9 mouse cellular contexts compared by ENCODE assay signal in the genomic region with DNA sequence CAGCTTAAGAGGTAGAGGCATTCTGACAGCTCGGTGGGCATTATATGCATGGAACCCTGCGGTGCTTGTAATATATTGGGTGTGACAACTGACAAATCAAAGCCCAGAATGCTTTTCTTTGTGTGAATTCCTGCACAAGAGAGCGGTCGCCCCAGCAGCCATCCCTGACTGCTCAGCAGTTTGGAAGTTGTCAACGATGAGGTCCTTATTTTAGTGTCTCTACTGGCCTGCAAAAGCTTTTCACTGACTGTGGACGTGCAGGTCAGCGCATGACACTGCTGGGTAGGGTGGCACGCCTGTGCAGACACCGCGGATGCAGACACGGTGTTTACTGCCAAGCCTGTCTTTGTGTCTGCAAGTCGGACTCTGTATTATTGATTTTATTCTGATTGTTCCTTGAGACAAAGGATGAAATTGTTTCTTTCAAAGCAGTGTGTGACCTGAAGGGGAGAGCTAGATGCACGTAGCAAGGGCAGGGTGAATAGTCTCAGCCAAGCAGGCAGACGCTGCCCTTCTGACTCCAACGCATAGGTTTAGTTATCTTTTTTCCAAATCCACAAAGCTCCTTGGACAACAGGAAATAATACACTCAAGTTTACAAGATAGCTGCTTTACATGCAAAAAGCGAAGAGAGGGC.
A peak's percentile ranks its signal among the peaks of the same experiment; 100 is the strongest.
DNase-seq lines count a peak whose midpoint lies in the region; ATAC-seq lines count a peak whose summit lies in the region.
"Had no signal": no experiment of that assay in that cellular context is flagged by ENCODE, and none has a peak within 500 bp of the region (broad histone marks: within the 10 kb centered on the region; RNA-seq: fewer than 3 reads in every experiment).

No protein-coding gene starts in this region.

- H3K4me1 ChIP-seq in brown adipose tissue, adult 24 weeks (ENCODE audit: control insufficient read depth, insufficient read depth, insufficient read length, low read length), result peaks cover 5% of the 10 kb centered on the region; the same call in 1 of the 2 replicates
- peaks cover 26% of the 10 kb centered on the region for H3K4me1 ChIP-seq in hindbrain, embryonic 12.5 days
- H3K4me1 ChIP-seq in lung, embryonic 16.5 days (replicated peaks; ENCODE audit: control insufficient read depth, insufficient read depth, low read length), result peaks cover 11% of the 10 kb centered on the region
- H3K4me1 ChIP-seq in stomach, embryonic 15.5 days, result peaks cover 13% of the 10 kb centered on the region
- H3K4me1 ChIP-seq: megakaryocyte, embryonic 14.5 days had no signal

- H3K27ac ChIP-seq in brown adipose tissue, adult 24 weeks (replicated peaks; ENCODE audit: low read depth, low read length), result no peak overlapping the region
- peak overlapping the region; percentile 88 for H3K27ac ChIP-seq in hindbrain, embryonic 12.5 days
- no peak overlapping the region for H3K27ac ChIP-seq in lung, embryonic 16.5 days (ENCODE audit: low read length)
- peak overlapping the region; percentile 11; the same call in 1 of the 2 replicates for H3K27ac ChIP-seq in stomach, embryonic 15.5 days

- no peaks in the 10 kb centered on the region for H3K9me3 ChIP-seq in hindbrain, embryonic 12.5 days (replicated peaks)
- no peaks in the 10 kb centered on the region for H3K9me3 ChIP-seq in lung, embryonic 16.5 days (ENCODE audit: control insufficient read depth, low read length)
- no peaks in the 10 kb centered on the region for H3K9me3 ChIP-seq in stomach, embryonic 15.5 days

- H3K9ac ChIP-seq in hindbrain, embryonic 12.5 days, result peak overlapping the region; percentile 20
- H3K9ac ChIP-seq in lung, embryonic 16.5 days (ENCODE audit: low read length), result peak overlapping the region; percentile 3; the same call in 1 of the 2 replicates
- no peak overlapping the region for H3K9ac ChIP-seq in stomach, embryonic 15.5 days

- H3K4me3 ChIP-seq in brown adipose tissue, adult 24 weeks (ENCODE audit: insufficient read depth, low read depth, low read length), result peak overlapping the region; percentile 21; the same call in 1 of the 2 replicates
- H3K4me3 ChIP-seq in hindbrain, embryonic 12.5 days, result peak overlapping the region; percentile 22
- peak overlapping the region; percentile 33 for H3K4me3 ChIP-seq in lung, embryonic 16.5 days (ENCODE audit: low read length)
- peak overlapping the region; percentile 30 for H3K4me3 ChIP-seq in stomach, embryonic 15.5 days (replicated peaks)

- ATAC-seq in hindbrain, embryonic 12.5 days (ENCODE audit: low FRiP score), result peak; percentile 87
- peak; percentile 59; the same call in 1 of the 2 replicates for ATAC-seq in lung, embryonic 16.5 days (ENCODE audit: low read depth)
- no peak for ATAC-seq in stomach, embryonic 15.5 days (ENCODE audit: insufficient read depth, low FRiP score, low read depth)

- intact Hi-C loops in left cerebral cortex, postnatal 14 days (cut with DNase I), result loop anchor here (5.0 kb wide), 1 partner anchor 61 kb away; no protein-coding TSS in a partner anchor

- peak; percentile 35 for DNase-seq in cerebellum, adult 9-11 months
- no peak for DNase-seq in left cerebral cortex, postnatal 14 days (ENCODE audit: low spot score in 2 of 2)
- no peak for DNase-seq in MN1 (ENCODE audit: low spot score)
- no peak for DNase-seq in layer of hippocampus, adult 9-10 months (ENCODE audit: low spot score)

- no peaks in the 10 kb centered on the region for H3K27me3 ChIP-seq in hindbrain, embryonic 12.5 days
- H3K27me3 ChIP-seq in lung, embryonic 16.5 days (ENCODE audit: control insufficient read depth, insufficient read depth, low read depth, low read length), result no peaks in the 10 kb centered on the region
- no peaks in the 10 kb centered on the region for H3K27me3 ChIP-seq in stomach, embryonic 15.5 days (replicated peaks)
- H3K27me3 ChIP-seq: megakaryocyte, embryonic 14.5 days had no signal

- 12% methylated on average over 16 of the region's 16 CpGs for WGBS in hindbrain, embryonic 12.5 days
- whole genome bisulfite sequencing in lung, embryonic 16.5 days, result 25% methylated on average over 16 of the region's 16 CpGs
- 32% methylated on average over 16 of the region's 16 CpGs for WGBS in stomach, embryonic 15.5 days

- H3K4me2 ChIP-seq in hindbrain, embryonic 12.5 days (replicated peaks), result peak overlapping the region; percentile 58
- H3K4me2 ChIP-seq in lung, embryonic 16.5 days (ENCODE audit: low read depth, low read length), result peak overlapping the region; percentile 59
- peak overlapping the region; percentile 60 for H3K4me2 ChIP-seq in stomach, embryonic 15.5 days

- no peaks in the 10 kb centered on the region for H3K36me3 ChIP-seq in hindbrain, embryonic 12.5 days
- H3K36me3 ChIP-seq in lung, embryonic 16.5 days (ENCODE audit: control insufficient read depth, insufficient read depth, low read length), result no peaks in the 10 kb centered on the region
- no peaks in the 10 kb centered on the region for H3K36me3 ChIP-seq in stomach, embryonic 15.5 days

Comparison
In these comparisons a context has a peak if more than half of its experiments do, and no peak if none do; other contexts are left out.
1. H3K27ac ChIP-seq: peak in hindbrain, embryonic 12.5 days (single experiment) and stomach, embryonic 15.5 days (single experiment); none in brown adipose tissue, adult 24 weeks (single experiment) and lung, embryonic 16.5 days (single experiment).
2. Peak in every context shown above with its lines, with median percentiles within 50 percentile points of each other: H3K4me3 ChIP-seq and H3K4me2 ChIP-seq.